Mouse (Mus musculus) kidney, adult 11 months (tissue): ENCODE data around the gene Gm37240.

Source experiments
- DNase-seq: peaks from one replicate; pipeline ENCODE4 v3.0.0; 2022

Gm37240 gene

DNA sequence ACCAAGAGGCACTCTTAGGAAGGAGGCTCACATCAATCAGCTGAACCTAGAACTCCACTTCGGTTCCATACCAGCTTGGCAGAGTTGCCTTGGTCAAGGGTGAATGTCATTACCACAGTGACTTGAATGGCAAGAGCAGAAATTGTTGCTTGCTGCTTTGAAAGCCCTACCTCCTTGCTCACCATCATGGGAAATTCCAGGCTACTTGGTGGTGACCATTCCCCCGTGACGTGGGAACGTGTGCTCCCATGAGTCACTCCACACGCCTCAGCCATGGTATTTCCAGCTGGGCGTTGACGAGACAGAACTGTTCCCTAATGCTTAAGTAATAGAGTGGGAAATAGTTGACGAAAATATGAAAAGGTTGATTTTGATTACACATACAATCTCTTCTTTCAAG lies 408.6 kb downstream of the Gm37240 start:
- DNase-seq = no peak

- no peak for DNase-seq
Observed at GRCm38 (mm10) chr3:85469711-85470110, 417.6 kb downstream of the Gm37240 start.

GRCm38 (mm10) chr3:85468995-85469394 lies 418.3 kb downstream of the Gm37240 start:
- no peak for DNase-seq

DNA sequence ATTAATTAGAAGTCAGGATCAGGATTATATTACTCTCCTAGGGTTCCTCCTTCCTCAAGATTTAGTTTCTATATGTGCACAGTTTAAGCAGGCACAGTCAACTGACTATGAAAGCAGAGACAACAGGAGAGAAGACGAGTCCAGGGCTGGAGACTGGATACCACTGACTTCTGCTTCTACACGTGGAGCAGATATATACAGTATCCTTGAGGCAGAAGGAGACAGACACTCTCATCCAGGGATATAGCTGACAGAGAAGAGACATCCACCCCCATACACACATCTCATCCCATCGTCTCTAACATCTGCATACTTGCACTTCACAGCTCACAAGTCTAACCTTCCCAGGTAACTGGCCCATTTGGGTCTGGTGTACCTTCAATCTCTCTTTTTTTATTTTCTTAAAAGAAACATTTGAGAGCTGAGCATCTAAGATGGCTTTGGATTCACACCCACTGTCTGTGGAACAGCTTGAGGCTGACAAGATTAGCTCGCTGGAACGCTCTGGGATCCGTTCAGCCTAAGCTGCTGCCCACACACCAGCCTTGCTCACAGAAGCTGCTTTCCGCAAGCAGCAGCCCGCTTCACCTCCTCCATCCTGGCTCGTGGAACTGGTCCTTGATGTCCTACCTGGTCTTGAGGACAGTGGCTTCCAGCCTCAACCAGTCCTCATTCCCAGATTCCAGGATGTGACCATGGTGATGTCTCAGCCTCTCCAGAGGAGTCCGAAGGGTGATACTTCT lies 421.9 kb downstream of the Gm37240 start:
- DNase-seq = no peak

- no peak for DNase-seq
Observed at GRCm38 (mm10) chr3:85460021-85460420, 427.3 kb downstream of the Gm37240 start.

GRCm38 (mm10) chr3:85456983-85457382 lies 430.3 kb downstream of the Gm37240 start:
- DNase-seq = no peak

DNA sequence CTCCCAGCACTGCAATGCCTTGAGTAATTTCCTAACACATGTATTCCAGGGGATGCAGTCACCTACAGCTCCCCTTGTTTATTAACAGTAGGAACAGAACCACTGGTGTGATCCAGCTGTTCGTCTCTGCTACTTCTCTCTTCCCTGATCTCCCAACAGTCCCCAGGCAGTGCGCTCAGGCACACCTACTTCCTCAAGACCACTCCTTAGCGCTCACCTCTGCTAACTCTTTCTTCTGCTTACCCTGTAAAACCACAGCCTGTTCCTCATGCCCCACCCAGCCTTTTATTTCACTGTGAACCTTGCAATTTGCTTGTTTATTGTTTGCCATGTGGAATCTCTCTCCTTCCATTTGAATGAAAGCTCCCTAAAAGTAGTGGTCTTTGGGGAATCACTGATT lies 431.9 kb downstream of the Gm37240 start:
- no peak for DNase-seq

GRCm38 (mm10) chr3:85454001-85454400 lies 433.3 kb downstream of the Gm37240 start:
- DNase-seq = no peak

DNA sequence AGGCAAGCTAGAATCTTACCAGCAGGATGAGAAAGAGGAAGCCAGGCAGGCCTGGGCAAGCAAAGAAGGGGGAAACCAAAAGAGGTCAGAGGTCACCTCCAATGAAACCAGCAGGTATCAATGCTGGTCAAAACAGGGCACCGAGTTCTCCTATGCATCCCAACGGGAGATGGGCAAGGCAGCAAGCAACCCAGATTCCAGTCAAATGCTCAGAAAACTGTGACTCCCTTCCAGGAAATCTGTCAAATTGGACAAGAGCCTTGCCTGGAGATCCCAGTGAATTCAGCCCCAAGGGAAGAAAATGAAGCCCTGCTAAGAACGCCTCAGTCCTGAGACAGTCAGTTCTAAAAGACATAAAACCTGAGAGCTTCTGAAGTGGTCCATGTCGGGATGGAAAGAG lies 437.9 kb downstream of the Gm37240 start:
- DNase-seq = no peak

- DNase-seq = no peak
Observed at GRCm38 (mm10) chr3:85442781-85443180, 444.5 kb downstream of the Gm37240 start.

- no peak for DNase-seq
Observed at GRCm38 (mm10) chr3:85442261-85442660, 445.1 kb downstream of the Gm37240 start.

GRCm38 (mm10) chr3:85435406-85435805 lies 451.9 kb downstream of the Gm37240 start:
- no peak for DNase-seq

- DNase-seq = no peak
Observed at GRCm38 (mm10) chr3:85431208-85431607, 456.1 kb downstream of the Gm37240 start.

DNA sequence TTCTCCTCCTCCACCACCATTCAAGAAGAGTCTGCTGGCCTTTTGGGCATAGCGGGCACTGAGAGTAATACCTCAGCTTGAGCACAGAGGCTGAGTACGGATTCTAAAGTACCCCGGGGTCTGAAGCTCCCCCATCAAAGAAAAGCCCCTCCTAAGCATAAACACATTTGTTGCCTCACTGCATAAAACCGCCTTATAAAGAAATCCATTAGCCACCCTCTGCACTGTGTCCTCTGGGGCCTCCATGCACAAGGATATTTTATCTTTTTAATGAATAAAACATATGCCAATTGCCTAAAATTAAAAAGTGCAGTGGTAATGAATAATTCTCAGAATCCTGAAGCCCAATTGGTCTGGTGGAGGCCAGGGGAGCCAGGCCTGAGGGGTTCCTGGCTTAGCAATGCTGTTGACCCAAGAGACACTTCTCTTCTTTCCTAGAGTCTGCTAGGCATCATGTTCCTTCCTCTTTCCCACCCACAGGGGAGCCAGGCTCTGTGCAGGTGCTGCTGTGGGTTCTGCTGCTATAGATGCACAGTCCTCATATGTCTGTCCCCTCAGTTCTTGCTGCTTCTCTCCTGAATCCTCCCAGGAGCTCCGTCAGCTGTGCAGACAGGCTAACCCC lies 463.8 kb downstream of the Gm37240 start:
- DNase-seq = no peak

- DNase-seq = no peak
Observed at GRCm38 (mm10) chr3:85421403-85421802, 465.9 kb downstream of the Gm37240 start.

DNA sequence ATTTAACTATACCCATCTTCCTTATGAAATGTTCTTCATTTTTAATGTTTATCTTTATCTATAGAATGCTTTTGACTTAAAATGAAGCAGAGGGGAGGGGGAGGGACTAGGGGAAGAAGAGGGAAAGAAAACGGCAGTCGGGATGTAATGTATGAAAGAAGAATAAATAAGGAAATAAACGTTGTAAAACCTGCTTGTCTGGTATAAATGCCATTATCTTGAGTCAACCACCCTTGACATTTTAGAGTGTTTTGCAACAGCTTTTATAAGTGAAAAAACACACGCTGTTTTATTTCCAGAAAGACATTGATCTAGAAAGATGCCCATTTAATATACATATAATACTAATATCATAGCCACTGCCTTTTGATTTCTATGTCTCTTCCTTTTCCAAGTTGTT lies 469.7 kb downstream of the Gm37240 start:
- DNase-seq = no peak

DNA sequence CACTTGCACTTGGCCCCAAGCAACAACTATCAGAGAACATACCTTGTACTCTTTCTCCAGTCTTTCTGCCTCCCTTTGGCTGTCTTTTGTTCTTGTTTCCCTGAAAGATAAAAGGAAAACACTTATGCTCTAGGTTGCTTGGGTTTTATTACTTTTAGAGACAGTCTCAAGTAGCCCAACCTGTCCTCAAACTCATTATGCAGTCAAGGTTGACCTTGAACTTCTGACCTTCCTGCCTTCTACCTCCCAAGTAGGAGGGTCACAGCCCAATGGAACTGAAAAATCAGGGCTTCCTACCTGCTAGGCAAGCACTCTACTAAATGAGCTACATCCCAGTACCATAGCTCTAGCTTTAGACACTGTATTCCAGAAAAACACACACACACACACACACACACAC lies 488.5 kb downstream of the Gm37240 start:
- no peak for DNase-seq

DNA sequence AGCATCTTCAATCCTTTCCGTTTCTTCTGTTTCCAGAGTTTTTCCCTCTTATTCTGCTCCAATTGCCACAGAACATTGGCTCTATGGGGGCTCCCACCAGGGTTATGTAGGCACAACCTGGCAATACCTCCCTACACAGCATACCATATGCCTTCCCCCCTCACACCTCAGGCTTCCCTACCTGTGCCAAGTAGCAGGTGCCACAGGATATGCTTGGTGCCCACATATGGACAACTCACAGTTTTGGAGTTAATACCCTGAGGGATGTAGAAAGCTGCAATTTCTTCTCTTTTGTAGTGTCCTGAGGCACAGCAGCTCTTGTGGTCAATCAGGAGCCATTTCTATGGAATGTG lies 488.9 kb downstream of the Gm37240 start:
- no peak for DNase-seq

DNA sequence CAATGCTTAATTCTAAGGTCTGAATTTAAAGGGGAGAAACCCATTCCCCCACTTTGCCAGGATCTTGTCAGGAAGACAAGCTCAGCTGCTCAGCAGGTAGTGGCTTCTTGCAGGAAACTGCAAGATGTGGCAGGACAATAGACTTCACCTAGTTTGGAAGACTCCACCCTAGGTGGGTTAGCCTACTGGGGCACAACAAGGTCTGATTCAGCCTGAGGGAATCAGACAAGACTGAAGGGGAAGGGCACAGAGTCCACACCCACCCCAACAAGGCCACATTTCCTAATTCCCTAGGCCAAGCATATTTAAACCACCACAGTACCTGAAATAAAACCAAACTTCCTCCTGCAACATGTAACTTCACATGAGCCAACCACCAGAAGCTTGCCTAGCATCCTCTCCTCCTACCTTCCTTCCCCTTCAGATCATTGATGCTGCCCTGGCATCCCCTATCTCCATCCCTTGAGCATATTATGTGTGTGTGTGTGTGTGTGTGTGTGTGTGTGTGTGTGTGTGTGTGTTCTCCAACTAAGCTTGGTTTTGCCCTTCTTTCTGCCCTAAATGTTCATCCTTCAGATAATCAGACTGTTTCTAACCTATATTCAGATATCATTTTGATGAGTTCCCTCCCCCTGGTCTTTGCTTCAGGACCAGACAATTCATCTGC lies 489.4 kb downstream of the Gm37240 start:
- DNase-seq = no peak

DNA sequence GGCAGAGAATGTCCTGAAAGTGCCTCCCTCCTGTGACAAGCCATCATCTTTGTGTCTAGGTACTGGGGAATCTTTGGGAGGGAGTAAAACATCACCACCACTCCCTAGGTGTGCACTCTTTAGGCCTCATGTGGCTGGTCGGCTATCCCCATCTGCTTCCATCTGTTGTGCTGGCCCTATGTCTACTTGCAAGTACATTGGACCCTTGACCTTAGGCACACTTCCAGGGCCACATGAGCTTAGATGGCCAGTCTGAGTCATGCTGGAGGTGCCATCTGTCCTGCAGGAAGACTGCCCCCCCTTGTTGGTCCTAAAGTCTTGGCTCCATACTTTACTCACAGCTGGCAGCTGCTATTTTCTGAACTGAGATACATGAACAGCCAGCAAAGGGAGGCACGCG lies 493.9 kb downstream of the Gm37240 start:
- DNase-seq = no peak

DNA sequence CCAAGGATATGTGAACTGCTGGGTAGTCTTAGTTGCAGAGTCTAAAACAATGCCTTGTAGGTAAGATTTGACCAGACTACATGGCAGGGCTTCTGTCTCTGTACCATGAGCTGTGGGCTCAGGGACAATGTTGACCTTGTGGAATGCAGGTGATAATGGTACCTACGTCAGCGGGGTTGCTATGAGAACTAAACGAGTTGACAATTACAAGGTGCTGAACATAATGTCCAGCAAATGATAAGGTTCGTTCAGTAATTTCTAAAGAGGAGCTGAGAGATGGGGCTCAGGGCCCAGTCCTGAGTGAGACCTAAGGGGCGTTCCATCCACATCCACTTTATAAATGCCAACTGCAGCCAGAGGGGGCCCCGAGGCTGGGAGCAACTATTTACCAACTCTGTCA lies 495.6 kb downstream of the Gm37240 start:
- no peak for DNase-seq

GRCm38 (mm10) chr3:85391111-85391510 lies 496.2 kb downstream of the Gm37240 start:
- no peak for DNase-seq

- DNase-seq = no peak
Observed at GRCm38 (mm10) chr3:85385371-85385770, 501.9 kb downstream of the Gm37240 start.

DNA sequence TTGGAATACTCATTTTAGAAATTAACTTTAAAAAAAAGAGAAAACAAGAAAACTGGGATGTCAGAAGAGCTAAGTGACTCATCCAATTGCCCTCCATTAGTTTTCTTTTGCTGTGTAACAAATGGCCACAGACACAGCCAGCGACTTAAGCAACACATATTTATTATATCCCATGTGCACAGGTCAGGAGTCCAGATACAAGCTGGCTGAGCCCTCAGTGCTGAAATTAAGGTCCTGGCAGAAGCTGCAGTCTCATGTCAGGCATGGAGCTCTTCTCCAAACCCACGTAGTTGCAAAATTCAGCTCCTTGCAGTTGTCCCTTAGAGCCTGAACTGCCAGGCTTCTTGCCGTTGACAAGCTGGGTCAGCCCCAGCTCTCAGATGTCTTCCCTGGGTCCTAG lies 504.0 kb downstream of the Gm37240 start:
- DNase-seq = no peak
